Mouse (Mus musculus) stomach, postnatal 0 days (tissue): ENCODE results near the gene Rbm14. TPM values are rescaled to one million over a fixed set of nuclear protein-coding genes. Genes with fewer than 3 reads are reported as not detected.

Source experiments
- ATAC-seq: fragments of 200-750 bp; cut with Nextera tagmentation; 2 replicates; pipeline ENCODE4 v1.8.0; 2017; ENCODE audit not compliant: low FRiP score, low TSS enrichment
- DNase-seq: peaks from one replicate; pipeline ENCODE4 v3.0.0-alpha.2; 2016; ENCODE audit warnings: low spot score
- H3K27ac ChIP-seq: fragments of 300-500 bp; sonication (generic); replicated peaks from 2 replicates; pipeline ENCODE4 v1.5.1; 2014; ENCODE audit warnings: mild to moderate bottlenecking, control low read depth
- H3K27me3 ChIP-seq: fragments of 300-500 bp; sonication (generic); 2 replicates; pipeline ENCODE4 v1.6.1; 2014; ENCODE audit warnings: low read length; ENCODE audit not compliant: control insufficient read depth, insufficient read depth
- H3K36me3 ChIP-seq: fragments of 300-500 bp; sonication (generic); 2 replicates; pipeline ENCODE4 v1.6.1; 2014; ENCODE audit warnings: low read length, mixed read lengths; ENCODE audit not compliant: control insufficient read depth, insufficient read depth
- H3K4me1 ChIP-seq: fragments of 300-500 bp; sonication (generic); replicated peaks from 2 replicates; pipeline ENCODE4 v1.6.1; 2014; ENCODE audit warnings: antibody characterized with exemption; ENCODE audit not compliant: control insufficient read depth, insufficient read depth
- H3K4me2 ChIP-seq: fragments of 300-500 bp; sonication (generic); replicated peaks from 2 replicates; pipeline ENCODE4 v1.6.1; 2014; ENCODE audit warnings: low read depth, mild to moderate bottlenecking, control low read depth, moderate library complexity
- H3K4me3 ChIP-seq: fragments of 300-500 bp; sonication (generic); 2 replicates; pipeline ENCODE4 v1.5.1; 2014; ENCODE audit warnings: low read depth, low read length, control low read depth
- H3K9ac ChIP-seq: fragments of 300-500 bp; sonication (generic); 2 replicates; pipeline ENCODE4 v1.6.1; 2014; ENCODE audit warnings: mild to moderate bottlenecking, low read length, control low read depth, mixed read lengths
- H3K9me3 ChIP-seq: fragments of 300-500 bp; sonication (generic); 2 replicates; pipeline ENCODE4 v1.6.1; 2016; ENCODE audit warnings: low read length; ENCODE audit not compliant: control insufficient read depth
- CTCF ChIP-seq: IDR thresholded peaks from 2 replicates; pipeline ENCODE4 v1.5.1; 2016; ENCODE audit warnings: antibody characterized with exemption, low read depth, mild to moderate bottlenecking, moderate library complexity
- EP300 ChIP-seq: optimal IDR thresholded peaks from 2 replicates; pipeline ENCODE3; 2016; ENCODE audit warnings: antibody characterized with exemption
- WGBS: fragments of 180-500 bp; shearing (Covaris S2); extraction: QIAGEN DNeasy Blood & Tissue Kit; methylation state at CpG from one replicate; pipeline ENCODE4 v1.1.7; 2014; 5-methylcytosine and 5-hydroxymethylcytosine counted together
- polyA plus RNA-seq: library from polyadenylated mRNA; unstranded; fragments of >200 nt; fragmentation: Nextera tagmentation; extraction: Ambion mirVana; gene quantifications from 2 replicates; pipeline ENCODE4 v1.2.1, GENCODE M21; 2015

Rbm14 gene
- polyA plus RNA-seq, 1 experiment from 2014 or later = 24.2 TPM

DNA sequence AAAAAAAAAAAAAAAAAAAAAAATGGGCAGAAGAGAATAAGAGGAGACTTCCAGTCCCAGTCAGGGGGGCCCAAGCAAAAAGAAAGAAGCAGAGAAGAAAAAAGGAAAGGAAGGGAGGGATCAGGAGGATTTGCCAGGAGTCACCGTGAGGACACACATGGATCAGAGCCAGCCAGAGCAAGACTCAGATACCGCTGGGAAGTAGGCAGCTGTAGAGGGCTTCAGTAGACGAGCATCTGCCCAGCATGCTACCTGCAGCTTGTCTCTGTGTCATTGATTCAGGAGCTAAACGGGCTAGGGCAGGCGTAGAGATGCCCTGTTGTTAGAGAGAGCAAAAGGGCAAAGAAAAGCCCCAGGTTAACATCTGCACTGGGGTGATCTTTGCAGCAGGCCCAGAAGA, 38.8 kb upstream of the Rbm14 start:
- H3K4me1 ChIP-seq = no peaks in the 10 kb centered on the region
- DNase-seq (no peak), ATAC-seq (no peak)
- 37% methylated on average over 5 of the region's 5 CpGs for WGBS
- H3K36me3 ChIP-seq = no peaks in the 10 kb centered on the region
- H3K4me2 ChIP-seq = no peak overlapping the region
- H3K27ac ChIP-seq = no peak overlapping the region
- no peaks in the 10 kb centered on the region for H3K9me3 ChIP-seq
- H3K4me3 ChIP-seq = no peak overlapping the region
- H3K9ac ChIP-seq = no peak overlapping the region
- H3K27me3 ChIP-seq = no peaks in the 10 kb centered on the region
- TF ChIP-seq CTCF (no peak), EP300 (no peak)

DNA sequence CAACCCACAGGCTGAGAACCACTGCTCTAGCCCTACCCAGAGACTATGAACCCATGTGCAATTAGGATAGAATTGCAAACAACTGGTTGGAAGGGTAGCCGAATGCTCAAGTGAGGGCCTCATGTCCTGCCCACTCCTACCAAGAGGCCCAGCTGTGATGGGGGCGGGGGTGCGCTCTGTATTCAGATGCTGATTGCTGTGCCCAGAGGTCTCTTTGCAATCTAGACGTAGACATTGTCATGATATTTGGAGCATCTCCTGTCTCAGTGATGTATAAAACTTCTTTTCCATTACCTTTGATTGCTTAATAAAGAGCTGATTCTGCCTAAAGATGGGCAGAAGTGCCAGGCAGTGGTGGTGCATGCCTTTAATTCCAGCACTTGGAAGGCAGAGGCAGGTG, 38.4 kb upstream of the Rbm14 start:
- no peak overlapping the region for H3K9ac ChIP-seq
- H3K9me3 ChIP-seq = no peaks in the 10 kb centered on the region
- no peak overlapping the region for H3K4me2 ChIP-seq
- H3K4me1 ChIP-seq = no peaks in the 10 kb centered on the region
- H3K4me3 ChIP-seq = no peak overlapping the region
- 62% methylated on average over 4 of the region's 4 CpGs for WGBS
- ATAC-seq = no peak
- no peak overlapping the region for H3K27ac ChIP-seq
- no peak for TF ChIP-seq EP300
- no peak for TF ChIP-seq CTCF
- no peak for DNase-seq
- H3K27me3 ChIP-seq = no peaks in the 10 kb centered on the region
- H3K36me3 ChIP-seq = no peaks in the 10 kb centered on the region

DNA sequence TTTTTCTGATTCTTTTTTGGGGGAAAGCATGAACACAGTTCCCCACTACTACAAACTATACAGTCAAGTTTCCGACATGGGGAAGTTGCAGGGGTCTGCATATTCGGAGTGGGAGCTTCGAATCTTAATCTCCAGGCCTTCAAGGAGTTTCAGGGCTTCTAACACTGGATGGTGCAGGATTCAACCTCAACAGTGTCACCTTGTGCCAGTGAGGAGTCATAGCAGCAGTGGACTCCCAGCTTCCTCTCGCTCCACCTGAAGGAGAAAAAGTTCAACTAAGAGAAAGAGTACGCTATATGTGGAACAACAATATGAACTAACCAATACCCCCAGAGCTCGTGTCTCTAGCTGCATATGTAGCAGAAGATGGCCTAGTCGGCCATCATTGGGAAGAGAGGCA, 36.1 kb upstream of the Rbm14 start:
- Histone ChIP-seq H3K27ac (no peak overlapping the region), H3K36me3 (no peaks in the 10 kb centered on the region), H3K9ac (no peak overlapping the region), H3K4me3 (no peak overlapping the region), H3K4me2 (no peak overlapping the region), H3K9me3 (no peaks in the 10 kb centered on the region), H3K4me1 (no peaks in the 10 kb centered on the region), H3K27me3 (no peaks in the 10 kb centered on the region)
- TF ChIP-seq EP300 (no peak), CTCF (peak; percentile 78)
- DNase-seq (peak; percentile 34), ATAC-seq (peak; percentile 74)
- 24% methylated on average over 7 of the region's 7 CpGs for WGBS

DNA sequence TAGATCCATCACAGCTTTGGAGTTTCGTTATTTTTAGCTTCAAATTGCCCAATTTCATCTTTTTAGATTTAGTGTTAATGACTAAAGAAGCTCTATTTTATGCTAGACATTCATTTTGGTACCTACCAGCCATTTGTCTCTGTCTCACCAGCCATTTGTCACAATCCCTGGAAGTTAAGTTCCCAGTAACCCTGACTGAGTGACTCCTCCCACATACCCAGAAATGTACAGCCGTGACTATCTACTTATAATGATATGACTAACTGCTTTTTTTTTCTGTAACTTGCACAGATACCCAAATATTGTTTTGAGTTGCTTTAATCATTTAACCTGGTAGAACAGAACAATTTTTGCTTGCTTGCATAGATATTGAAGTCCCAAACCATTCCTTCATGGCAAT, 34.4 kb upstream of the Rbm14 start:
- Histone ChIP-seq H3K36me3 (no peaks in the 10 kb centered on the region), H3K9ac (no peak overlapping the region), H3K4me3 (no peak overlapping the region), H3K9me3 (no peaks in the 10 kb centered on the region), H3K27me3 (0 out of 2 replicates have a peak, but pooled peaks cover 3% of the 10 kb centered on the region), H3K4me1 (no peaks in the 10 kb centered on the region), H3K27ac (no peak overlapping the region), H3K4me2 (no peak overlapping the region)
- TF ChIP-seq EP300 (no peak), CTCF (no peak)
- 42% methylated on average over 2 of the region's 2 CpGs for WGBS
- ATAC-seq (no peak), DNase-seq (no peak)

DNA sequence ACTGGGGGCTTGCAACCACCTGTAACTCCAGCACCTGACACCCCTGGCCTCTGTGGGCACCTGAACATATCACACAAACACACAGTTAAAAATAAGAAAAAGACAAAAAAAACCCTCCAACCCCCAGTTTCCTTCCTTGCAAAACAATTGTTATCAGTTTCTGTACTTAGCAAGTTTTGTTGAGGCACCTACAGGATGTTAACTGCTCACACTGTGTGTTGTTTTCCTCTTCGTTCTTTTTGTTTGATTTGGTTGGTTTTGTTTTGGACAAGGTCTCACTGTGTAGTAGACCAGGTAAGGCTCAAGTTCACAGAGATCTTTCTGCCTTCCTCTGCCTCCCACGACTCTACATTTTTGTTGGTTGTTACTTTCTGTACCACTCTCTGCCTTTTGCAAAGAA, 31.2 kb upstream of the Rbm14 start:
- Histone ChIP-seq H3K27me3 (0 out of 2 replicates have a peak, but pooled peaks cover 3% of the 10 kb centered on the region), H3K4me1 (no peaks in the 10 kb centered on the region; the same call in 1 of the 2 replicates), H3K27ac (no peak overlapping the region), H3K36me3 (no peaks in the 10 kb centered on the region), H3K9ac (no peak overlapping the region), H3K9me3 (no peaks in the 10 kb centered on the region), H3K4me2 (no peak overlapping the region), H3K4me3 (no peak overlapping the region)
- DNase-seq (no peak), ATAC-seq (no peak)
- TF ChIP-seq EP300 = no peak
- no peak for TF ChIP-seq CTCF
- WGBS = 48% methylated on average over 2 of the region's 2 CpGs

DNA sequence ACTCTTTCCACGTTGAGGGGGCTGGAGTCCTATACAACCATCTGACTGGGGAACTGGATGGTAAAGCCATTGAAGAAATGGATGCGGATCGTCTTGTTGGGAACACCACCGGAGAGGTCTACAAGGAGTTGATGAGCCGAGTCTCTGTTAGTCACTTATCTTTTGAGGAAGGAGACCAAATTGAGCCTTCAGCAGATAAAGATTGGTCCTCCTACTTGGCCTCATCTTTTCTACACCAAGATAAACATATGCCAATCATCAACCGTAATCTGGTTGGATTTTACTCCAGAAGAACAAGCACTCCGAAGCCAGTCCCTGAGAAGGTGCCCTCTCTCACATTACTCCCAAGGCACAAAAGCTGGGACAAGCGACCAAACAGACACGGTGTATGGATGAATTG, 29.4 kb upstream of the Rbm14 start:
- H3K4me2 ChIP-seq = no peak overlapping the region
- H3K4me3 ChIP-seq = no peak overlapping the region
- no peak for DNase-seq
- H3K27me3 ChIP-seq = 0 out of 2 replicates have a peak, but pooled peaks cover 3% of the 10 kb centered on the region
- TF ChIP-seq EP300 = no peak
- TF ChIP-seq CTCF = no peak
- no peak for ATAC-seq
- H3K27ac ChIP-seq = no peak overlapping the region
- no peaks in the 10 kb centered on the region; the same call in 1 of the 2 replicates for H3K4me1 ChIP-seq
- no peaks in the 10 kb centered on the region for H3K9me3 ChIP-seq
- WGBS = 76% methylated on average over 9 of the region's 9 CpGs
- no peak overlapping the region for H3K9ac ChIP-seq
- no peaks in the 10 kb centered on the region for H3K36me3 ChIP-seq
